Mouse (Mus musculus) stomach, embryonic 16.5 days (tissue): ENCODE results near the gene Tspan5. TPM values are rescaled to one million over a fixed set of nuclear protein-coding genes. Genes with fewer than 3 reads are reported as not detected.

Source experiments
- ATAC-seq: fragments of 200-750 bp; cut with Nextera tagmentation; 2 replicates; pipeline ENCODE4 v1.8.0; 2017; ENCODE audit warnings: moderate number of reproducible peaks, moderate TSS enrichment; ENCODE audit not compliant: insufficient read depth, low FRiP score
- H3K27ac ChIP-seq: fragments of 300-500 bp; sonication (generic); 2 replicates; pipeline ENCODE4 v1.5.1; 2014; ENCODE audit warnings: low read length
- H3K27me3 ChIP-seq: fragments of 300-500 bp; sonication (generic); 2 replicates; pipeline ENCODE4 v1.6.1; 2014; ENCODE audit warnings: low read length, control low read depth, mixed read lengths; ENCODE audit not compliant: control insufficient read depth, insufficient read depth
- H3K36me3 ChIP-seq: fragments of 300-500 bp; sonication (generic); 2 replicates; pipeline ENCODE4 v1.6.1; 2014; ENCODE audit warnings: low read length; ENCODE audit not compliant: control insufficient read depth, insufficient read depth
- H3K4me1 ChIP-seq: fragments of 300-500 bp; sonication (generic); 2 replicates; pipeline ENCODE4 v1.6.1; 2014; ENCODE audit warnings: low read length, control low read depth, mixed read lengths; ENCODE audit not compliant: control insufficient read depth, insufficient read depth
- H3K4me2 ChIP-seq: fragments of 300-500 bp; sonication (generic); 2 replicates; pipeline ENCODE4 v1.6.1; 2014; ENCODE audit warnings: low read depth, low read length, mixed read lengths
- H3K4me3 ChIP-seq: fragments of 300-500 bp; sonication (generic); replicated peaks from 2 replicates; pipeline ENCODE4 v1.5.1; 2014; ENCODE audit warnings: mild to moderate bottlenecking, low read length
- H3K9ac ChIP-seq: fragments of 300-500 bp; sonication (generic); 2 replicates; pipeline ENCODE4 v1.6.1; 2014; ENCODE audit warnings: low read length
- H3K9me3 ChIP-seq: fragments of 300-500 bp; sonication (generic); replicated peaks from 2 replicates; pipeline ENCODE4 v1.6.1; 2016; ENCODE audit warnings: low read length, control low read depth; ENCODE audit not compliant: control insufficient read depth
- WGBS: fragments of 180-500 bp; shearing (Covaris S2); extraction: QIAGEN DNeasy Blood & Tissue Kit; methylation state at CpG from one replicate; pipeline ENCODE4 v1.1.7; 2014; 5-methylcytosine and 5-hydroxymethylcytosine counted together
- polyA plus RNA-seq: library from polyadenylated mRNA; unstranded; fragments of >200 nt; fragmentation: Nextera tagmentation; extraction: Ambion mirVana; gene quantifications from 2 replicates; pipeline ENCODE4 v1.2.1, GENCODE M21; 2015

Tspan5 gene
- polyA plus RNA-seq, 1 experiment from 2014 or later, result 31.1 TPM

DNA sequence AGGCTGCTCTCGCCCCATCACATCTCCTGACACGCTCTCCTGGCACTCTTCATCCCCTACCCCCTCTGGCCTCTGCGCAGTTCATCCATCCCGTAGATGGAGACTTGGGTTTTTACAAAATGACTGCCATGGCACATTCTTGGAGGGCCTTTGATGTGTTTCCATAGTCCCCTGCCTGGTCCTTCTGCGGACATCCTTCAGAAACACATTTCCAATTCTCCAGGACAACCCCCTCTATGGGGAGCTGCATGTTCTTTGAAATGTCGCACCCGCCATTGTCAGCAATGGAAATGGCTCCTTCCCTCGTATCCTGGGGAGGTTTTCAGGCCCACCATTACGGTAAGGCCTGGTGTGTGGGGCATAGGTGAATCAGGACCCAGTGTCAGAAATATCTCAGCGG, 134.4 kb downstream of the Tspan5 start:
- no peak overlapping the region for H3K9ac ChIP-seq
- H3K4me3 ChIP-seq, result no peak overlapping the region
- no peak for ATAC-seq
- 77% methylated on average over 10 of the region's 10 CpGs for WGBS
- no peaks in the 10 kb centered on the region for H3K36me3 ChIP-seq
- no peak overlapping the region for H3K4me2 ChIP-seq
- no peaks in the 10 kb centered on the region; the same call in 1 of the 2 replicates for H3K9me3 ChIP-seq
- no peaks in the 10 kb centered on the region for H3K27me3 ChIP-seq
- H3K4me1 ChIP-seq, result 0 out of 2 replicates have a peak, but pooled peaks cover 3% of the 10 kb centered on the region
- no peak overlapping the region for H3K27ac ChIP-seq

DNA sequence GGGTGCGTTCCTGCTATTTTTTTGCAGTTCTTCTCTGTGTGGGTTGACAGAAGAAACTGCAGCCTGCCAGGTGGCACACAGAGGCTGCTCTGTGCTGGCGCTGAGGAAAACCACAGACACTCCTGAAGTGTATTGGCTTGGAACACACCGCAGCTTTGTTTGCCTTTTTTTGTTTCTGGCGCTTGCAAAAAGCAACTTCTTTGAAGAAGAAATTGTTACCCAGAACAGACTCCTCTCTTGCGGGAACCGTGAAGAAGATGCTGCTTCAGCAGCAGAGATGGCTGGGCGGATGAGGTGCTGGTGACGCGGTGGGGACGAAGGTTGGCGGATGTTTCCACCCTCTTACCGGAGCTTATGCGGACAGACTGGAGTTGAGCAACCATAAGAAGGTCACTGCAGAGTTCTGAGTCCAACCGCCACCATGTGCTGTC, 135.0 kb downstream of the Tspan5 start:
- H3K27me3 ChIP-seq, result no peaks in the 10 kb centered on the region
- no peak overlapping the region for H3K4me3 ChIP-seq
- 0 out of 2 replicates have a peak, but pooled peaks cover 3% of the 10 kb centered on the region for H3K4me1 ChIP-seq
- peak overlapping the region; percentile 67 for H3K27ac ChIP-seq
- H3K9ac ChIP-seq, result no peak overlapping the region
- no peaks in the 10 kb centered on the region; the same call in 1 of the 2 replicates for H3K9me3 ChIP-seq
- 69% methylated on average over 14 of the region's 14 CpGs for WGBS
- ATAC-seq, result no peak
- no peaks in the 10 kb centered on the region for H3K36me3 ChIP-seq
- H3K4me2 ChIP-seq, result no peak overlapping the region

GRCm38 (mm10) chr3:138877741-138878140, 135.7 kb downstream of the Tspan5 start:
- 75% methylated on average over 4 of the region's 4 CpGs for WGBS

GRCm38 (mm10) chr3:138880999-138881724, 139.2 kb downstream of the Tspan5 start:
- Histone ChIP-seq H3K9me3 (no peaks in the 10 kb centered on the region), H3K4me3 (no peak overlapping the region), H3K27ac (no peak overlapping the region), H3K4me1 (no peaks in the 10 kb centered on the region), H3K9ac (no peak overlapping the region), H3K27me3 (no peaks in the 10 kb centered on the region), H3K4me2 (no peak overlapping the region), H3K36me3 (no peaks in the 10 kb centered on the region)
- no peak for ATAC-seq
- WGBS, result 82% methylated on average over 11 of the region's 11 CpGs

More at GRCm38 (mm10) chr3:138877741-138878140, 135.7 kb downstream of the Tspan5 start:
- no peak for ATAC-seq
- H3K4me3 ChIP-seq, result no peak overlapping the region
- no peaks in the 10 kb centered on the region for H3K27me3 ChIP-seq
- no peak overlapping the region for H3K4me2 ChIP-seq
- H3K36me3 ChIP-seq, result no peaks in the 10 kb centered on the region
- H3K4me1 ChIP-seq, result no peaks in the 10 kb centered on the region
- no peak overlapping the region for H3K9ac ChIP-seq
- no peaks in the 10 kb centered on the region; the same call in 1 of the 2 replicates for H3K9me3 ChIP-seq
- peak overlapping the region; percentile 67; the same call in 1 of the 2 replicates for H3K27ac ChIP-seq

DNA sequence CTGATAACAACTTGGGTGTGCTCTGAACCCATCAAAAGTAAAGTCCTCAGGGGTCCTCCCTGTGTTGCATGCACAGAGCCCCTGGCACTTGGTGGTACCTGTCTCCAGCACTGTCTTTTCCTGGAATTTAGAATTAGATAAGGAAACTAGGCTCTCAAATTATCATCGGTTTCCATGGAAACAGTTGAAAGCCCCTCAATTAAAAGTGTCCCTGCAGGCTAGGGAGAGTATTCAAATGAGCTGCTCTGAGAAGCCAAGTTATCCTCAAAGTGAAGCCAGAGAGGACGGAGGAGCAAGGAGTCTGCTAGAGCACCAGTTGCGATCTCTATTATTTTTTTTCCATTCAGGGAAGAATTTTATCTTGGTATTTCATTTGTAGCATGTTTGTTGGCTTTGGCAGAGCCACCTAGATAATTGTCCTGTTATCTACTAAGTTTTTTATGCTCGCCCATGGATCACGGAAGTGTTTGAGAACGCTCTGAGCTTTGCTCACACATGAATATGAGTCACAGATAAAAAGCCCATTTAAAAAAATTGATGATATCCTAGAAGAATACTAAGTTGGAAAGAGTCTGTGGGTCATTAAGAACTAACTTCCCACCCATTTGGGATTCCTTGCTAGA, 139.8 kb downstream of the Tspan5 start:
- ATAC-seq, result no peak
- no peak overlapping the region for H3K4me2 ChIP-seq
- no peak overlapping the region for H3K27ac ChIP-seq
- no peaks in the 10 kb centered on the region for H3K27me3 ChIP-seq
- no peaks in the 10 kb centered on the region for H3K4me1 ChIP-seq
- no peaks in the 10 kb centered on the region for H3K36me3 ChIP-seq
- WGBS, result 66% methylated on average over 6 of the region's 6 CpGs
- no peak overlapping the region for H3K4me3 ChIP-seq
- no peaks in the 10 kb centered on the region for H3K9me3 ChIP-seq
- no peak overlapping the region for H3K9ac ChIP-seq

DNA sequence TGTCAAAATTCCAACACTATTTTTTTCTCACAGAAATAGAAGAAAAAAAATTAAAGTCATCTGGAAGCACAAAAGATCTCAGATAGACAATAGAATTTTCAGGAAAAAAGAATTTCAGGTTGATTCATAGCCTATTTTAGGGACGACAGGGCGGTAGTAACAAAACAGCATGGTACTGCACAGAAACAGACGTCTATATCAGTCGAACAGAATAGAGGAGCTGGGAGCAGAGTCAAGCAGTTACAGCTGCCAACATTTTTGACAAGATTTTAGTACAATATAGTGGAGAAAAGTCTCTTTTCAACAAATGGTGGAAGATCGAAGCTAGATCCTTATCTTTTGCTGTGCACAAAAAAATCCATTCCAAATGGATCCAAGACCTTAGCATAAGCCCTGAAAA, 144.1 kb downstream of the Tspan5 start:
- no peak overlapping the region for H3K4me3 ChIP-seq
- no peak overlapping the region for H3K27ac ChIP-seq
- peaks cover 3% of the 10 kb centered on the region; the same call in 1 of the 2 replicates for H3K4me1 ChIP-seq
- no peak overlapping the region for H3K4me2 ChIP-seq
- no peak overlapping the region for H3K9ac ChIP-seq
- WGBS, result 83% methylated on average over 5 of the region's 5 CpGs
- no peaks in the 10 kb centered on the region for H3K27me3 ChIP-seq
- no peaks in the 10 kb centered on the region for H3K36me3 ChIP-seq
- ATAC-seq, result no peak
- H3K9me3 ChIP-seq, result no peaks in the 10 kb centered on the region

GRCm38 (mm10) chr3:138889214-138889613, 147.2 kb downstream of the Tspan5 start:
- Histone ChIP-seq H3K27ac (no peak overlapping the region), H3K4me3 (no peak overlapping the region), H3K27me3 (no peaks in the 10 kb centered on the region), H3K4me1 (peaks cover 7% of the 10 kb centered on the region; the same call in 1 of the 2 replicates), H3K9me3 (no peaks in the 10 kb centered on the region), H3K4me2 (no peak overlapping the region), H3K9ac (no peak overlapping the region), H3K36me3 (no peaks in the 10 kb centered on the region)
- 57% methylated on average over 4 of the region's 4 CpGs for WGBS
- no peak for ATAC-seq

DNA sequence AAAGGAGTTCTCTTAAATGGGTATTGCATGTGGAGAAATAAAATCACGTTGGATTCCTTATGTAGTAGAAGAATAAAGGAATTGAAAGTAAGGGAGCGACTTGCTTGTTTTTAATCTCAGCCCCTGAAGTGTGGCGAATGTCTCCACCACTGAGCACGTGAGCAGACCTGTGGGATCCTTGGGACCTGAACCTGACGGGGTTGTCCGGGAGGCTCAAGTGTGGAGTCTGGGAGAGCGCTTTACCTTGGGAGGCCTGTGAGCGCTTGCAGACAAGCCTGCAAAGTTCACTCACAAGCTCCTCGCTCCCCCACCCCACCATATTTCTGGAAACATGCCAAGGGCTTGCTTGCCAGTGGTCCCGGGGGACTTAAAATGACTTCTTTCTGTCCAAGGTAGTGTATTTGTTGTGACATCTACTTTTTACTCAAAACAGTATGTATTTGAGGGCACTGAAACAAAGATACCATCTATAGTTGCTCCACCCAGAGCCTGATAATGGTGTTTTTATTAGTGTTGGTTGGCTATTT, 147.8 kb downstream of the Tspan5 start:
- Histone ChIP-seq H3K36me3 (no peaks in the 10 kb centered on the region), H3K27me3 (no peaks in the 10 kb centered on the region), H3K9ac (no peak overlapping the region), H3K4me2 (no peak overlapping the region), H3K27ac (no peak overlapping the region), H3K4me1 (peaks cover 7% of the 10 kb centered on the region; the same call in 1 of the 2 replicates), H3K9me3 (no peaks in the 10 kb centered on the region), H3K4me3 (no peak overlapping the region)
- ATAC-seq, result no peak
- WGBS, result 60% methylated on average over 10 of the region's 10 CpGs

GRCm38 (mm10) chr3:138893520-138893919, 151.5 kb downstream of the Tspan5 start:
- ATAC-seq, result peak; percentile 37; the same call in 1 of the 2 replicates
- 0 out of 2 replicates have a peak, but pooled peaks cover under 1% of the 10 kb centered on the region for H3K9me3 ChIP-seq

More at GRCm38 (mm10) chr3:138893520-138893919, 151.5 kb downstream of the Tspan5 start:
- no peak overlapping the region for H3K9ac ChIP-seq
- H3K4me3 ChIP-seq, result no peak overlapping the region
- H3K36me3 ChIP-seq, result peaks cover 6% of the 10 kb centered on the region
- no peaks in the 10 kb centered on the region for H3K27me3 ChIP-seq
- H3K27ac ChIP-seq, result no peak overlapping the region
- peaks cover 7% of the 10 kb centered on the region; the same call in 1 of the 2 replicates for H3K4me1 ChIP-seq
- 33% methylated on average over 5 of the region's 5 CpGs for WGBS
- H3K4me2 ChIP-seq, result no peak overlapping the region
